Mouse (Mus musculus) forebrain, embryonic 16.5 days (tissue): ENCODE measurements around the gene Nelfe. TPM values are rescaled to one million over a fixed set of nuclear protein-coding genes. Genes with fewer than 3 reads are reported as not detected.

Source experiments
- ATAC-seq: fragments of 200-750 bp; cut with Nextera tagmentation; 2 replicates; pipeline ENCODE4 v1.8.0; 2017; ENCODE audit warnings: mild to moderate bottlenecking, moderate library complexity
- H3K27ac ChIP-seq: fragments of 300-500 bp; sonication (generic); 2 replicates; pipeline ENCODE4 v1.5.1; 2014; ENCODE audit warnings: low read length, control low read depth
- H3K27me3 ChIP-seq: fragments of 300-500 bp; sonication (generic); replicated peaks from 2 replicates; pipeline ENCODE4 v1.6.1; 2014; ENCODE audit warnings: low read length; ENCODE audit not compliant: control insufficient read depth, insufficient read depth
- H3K36me3 ChIP-seq: fragments of 300-500 bp; sonication (generic); 2 replicates; pipeline ENCODE4 v1.6.1; 2014; ENCODE audit not compliant: control insufficient read depth, insufficient read depth
- H3K4me1 ChIP-seq: fragments of 300-500 bp; sonication (generic); replicated peaks from 2 replicates; pipeline ENCODE4 v1.6.1; 2014; ENCODE audit warnings: low read length; ENCODE audit not compliant: control insufficient read depth, insufficient read depth
- H3K4me2 ChIP-seq: fragments of 300-500 bp; sonication (generic); 2 replicates; pipeline ENCODE4 v1.6.1; 2014; ENCODE audit warnings: mild to moderate bottlenecking, low read length, control low read depth
- H3K4me3 ChIP-seq: fragments of 300-500 bp; sonication (generic); replicated peaks from 2 replicates; pipeline ENCODE4 v1.5.1; 2014; ENCODE audit warnings: mild to moderate bottlenecking, low read length, control low read depth
- H3K9ac ChIP-seq: fragments of 300-500 bp; sonication (generic); replicated peaks from 2 replicates; pipeline ENCODE4 v1.6.1; 2014; ENCODE audit warnings: low read depth, low read length, control low read depth
- H3K9me3 ChIP-seq: fragments of 300-500 bp; sonication (generic); 2 replicates; pipeline ENCODE4 v1.6.1; 2016; ENCODE audit warnings: low read length; ENCODE audit not compliant: control insufficient read depth
- WGBS: fragments of 180-500 bp; shearing (Covaris S2); extraction: QIAGEN DNeasy Blood & Tissue Kit; methylation state at CpG from one replicate; pipeline ENCODE4 v1.1.7; 2014; 5-methylcytosine and 5-hydroxymethylcytosine counted together
- polyA plus RNA-seq: library from polyadenylated mRNA; unstranded; fragments of >200 nt; fragmentation: Nextera tagmentation; extraction: Ambion mirVana; gene quantifications from 2 replicates; pipeline ENCODE4 v1.2.1, GENCODE M21; 2015

The Nelfe gene
- polyA plus RNA-seq, 1 experiment from 2014 or later: 97.7 TPM

DNA sequence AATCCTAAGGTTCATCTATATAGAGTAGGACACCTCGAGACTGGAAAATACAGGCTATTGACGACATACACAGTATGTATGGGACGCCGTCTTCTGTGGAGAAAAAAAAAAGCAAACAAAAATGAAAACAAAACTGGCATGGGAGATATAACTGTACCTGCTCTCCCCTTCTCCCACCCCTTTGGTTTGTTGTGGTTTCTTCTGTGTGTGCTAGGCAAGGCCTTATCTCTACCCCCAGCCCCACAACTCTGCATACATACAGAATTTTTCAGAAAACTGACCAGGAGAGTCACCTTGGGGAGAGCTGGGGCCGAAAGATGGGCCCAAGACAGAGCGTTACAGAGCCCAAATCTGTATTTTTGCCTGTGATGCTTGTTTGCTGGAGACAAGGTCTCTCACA, 34.5 kb downstream of the Nelfe start:
- Histone ChIP-seq H3K4me3 (no peak overlapping the region), H3K4me1 (no peaks in the 10 kb centered on the region), H3K9me3 (no peaks in the 10 kb centered on the region), H3K4me2 (no peak overlapping the region), H3K27me3 (0 out of 2 replicates have a peak, but pooled peaks cover 3% of the 10 kb centered on the region), H3K9ac (no peak overlapping the region), H3K27ac (no peak overlapping the region), H3K36me3 (no peaks in the 10 kb centered on the region)
- 87% methylated on average over 6 of the region's 6 CpGs for WGBS
- no peak for ATAC-seq

DNA sequence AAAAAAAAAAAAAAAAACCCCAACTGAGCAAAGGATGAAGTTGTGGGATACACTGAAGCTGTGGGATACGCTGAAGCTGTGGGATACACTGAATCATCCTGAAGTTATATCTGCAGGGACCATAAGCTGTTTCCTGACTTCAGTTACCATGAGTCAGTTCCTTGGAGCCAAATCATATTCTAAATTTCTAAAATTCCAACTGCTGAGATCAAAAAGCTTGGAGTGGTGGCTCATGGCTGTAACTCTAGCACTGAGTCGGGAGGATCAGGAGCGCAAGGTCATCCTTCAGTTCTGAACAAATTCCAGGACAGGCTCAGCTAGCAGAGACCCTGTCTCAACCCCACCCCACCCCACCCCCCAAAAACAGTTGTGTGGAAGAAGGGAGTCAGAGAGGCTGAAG, 35.4 kb downstream of the Nelfe start:
- 83% methylated on average over 3 of the region's 3 CpGs for WGBS
- ATAC-seq: no peak

DNA sequence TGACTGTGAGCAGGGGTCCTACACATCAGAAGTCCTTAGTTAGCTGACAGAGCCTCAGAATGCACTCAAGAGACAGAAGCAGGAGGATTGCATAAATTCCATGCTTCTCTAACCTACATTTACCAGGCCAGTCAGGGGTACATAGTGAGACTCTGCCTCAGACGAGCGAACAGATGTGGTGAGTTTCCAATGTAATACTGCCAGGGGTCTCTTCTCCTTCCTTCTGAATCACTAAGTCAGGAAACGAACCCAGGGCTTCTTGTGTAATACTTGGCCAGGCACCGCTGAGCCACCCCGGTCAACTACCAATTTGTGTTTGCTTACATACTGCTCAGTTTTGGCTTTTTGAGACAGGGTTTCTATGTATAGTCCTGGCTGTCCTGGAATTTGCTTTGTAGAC, 37.8 kb downstream of the Nelfe start:
- Histone ChIP-seq H3K27ac (no peak overlapping the region), H3K9ac (no peak overlapping the region), H3K4me3 (no peak overlapping the region), H3K4me2 (no peak overlapping the region), H3K9me3 (no peaks in the 10 kb centered on the region), H3K27me3 (0 out of 2 replicates have a peak, but pooled peaks cover 3% of the 10 kb centered on the region), H3K4me1 (no peaks in the 10 kb centered on the region), H3K36me3 (no peaks in the 10 kb centered on the region)
- 85% methylated on average over 5 of the region's 5 CpGs for WGBS
- no peak for ATAC-seq

More for the DNA sequence above, 35.4 kb downstream of the Nelfe start:
- Histone ChIP-seq H3K4me1 (no peaks in the 10 kb centered on the region), H3K36me3 (no peaks in the 10 kb centered on the region), H3K9me3 (no peaks in the 10 kb centered on the region), H3K4me3 (no peak overlapping the region), H3K27me3 (0 out of 2 replicates have a peak, but pooled peaks cover 3% of the 10 kb centered on the region), H3K27ac (no peak overlapping the region), H3K4me2 (no peak overlapping the region), H3K9ac (no peak overlapping the region)

DNA sequence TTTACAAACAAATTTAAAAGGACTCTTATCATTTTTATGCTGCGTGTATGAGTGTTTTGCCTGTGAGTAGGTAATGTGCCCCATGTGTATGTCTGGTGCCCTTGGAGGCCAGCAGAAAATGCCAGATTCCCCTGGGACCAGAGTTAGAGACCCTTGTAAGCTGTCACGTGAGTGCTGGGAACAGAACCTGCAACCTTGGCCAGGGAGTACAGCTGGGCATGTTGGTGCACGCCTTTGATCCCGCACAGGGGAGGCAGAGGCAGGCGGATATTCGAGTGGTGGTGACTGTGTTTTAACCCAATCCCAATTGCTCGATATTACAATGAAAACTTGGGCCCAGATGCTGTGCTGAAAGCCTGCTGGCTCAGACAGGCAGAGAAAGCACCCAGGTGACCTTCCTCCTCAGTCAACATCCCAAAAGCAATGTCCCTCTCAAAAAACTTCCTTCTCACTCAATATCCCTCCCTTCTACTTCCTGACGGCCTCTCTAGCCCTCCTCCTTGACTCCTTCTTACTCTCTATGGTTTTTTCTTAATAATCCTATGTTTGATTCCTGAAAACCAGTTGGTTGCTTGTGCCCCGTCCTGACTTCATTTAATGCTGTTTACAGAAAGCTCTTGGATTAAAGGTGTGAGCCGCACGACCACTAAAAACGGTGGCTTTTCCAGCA, 40.0 kb downstream of the Nelfe start:
- Histone ChIP-seq H3K9me3 (no peaks in the 10 kb centered on the region), H3K4me3 (no peak overlapping the region), H3K9ac (no peak overlapping the region), H3K27me3 (no peaks in the 10 kb centered on the region), H3K4me2 (no peak overlapping the region), H3K27ac (no peak overlapping the region), H3K4me1 (peaks cover 7% of the 10 kb centered on the region), H3K36me3 (no peaks in the 10 kb centered on the region)
- 89% methylated on average over 12 of the region's 12 CpGs for WGBS
- ATAC-seq: no peak

DNA sequence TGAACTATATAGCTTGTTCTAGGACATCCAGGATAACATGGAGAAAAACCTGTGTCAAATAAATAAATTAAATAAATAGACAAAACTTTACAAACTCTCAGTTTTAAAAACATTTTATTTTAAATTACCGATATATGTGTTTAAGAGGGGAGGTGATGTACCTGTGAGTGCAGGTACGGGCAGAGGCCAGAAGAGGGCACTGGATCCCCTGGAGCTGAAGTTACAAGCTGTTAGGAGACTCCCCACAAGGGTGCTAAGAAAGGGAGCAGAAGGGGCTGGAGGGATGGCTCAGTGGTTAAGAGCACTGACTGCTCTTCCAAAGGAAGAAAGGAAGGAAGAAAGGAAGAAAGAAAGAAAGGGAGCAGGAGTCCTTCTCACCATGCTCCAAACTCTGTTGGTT, 41.2 kb downstream of the Nelfe start:
- Histone ChIP-seq H3K4me1 (peaks cover 18% of the 10 kb centered on the region), H3K4me3 (no peak overlapping the region), H3K27ac (no peak overlapping the region), H3K27me3 (no peaks in the 10 kb centered on the region), H3K36me3 (peaks cover 3% of the 10 kb centered on the region), H3K9ac (no peak overlapping the region), H3K4me2 (no peak overlapping the region), H3K9me3 (no peaks in the 10 kb centered on the region)
- 93% methylated on average over 2 of the region's 2 CpGs for WGBS
- no peak for ATAC-seq

DNA sequence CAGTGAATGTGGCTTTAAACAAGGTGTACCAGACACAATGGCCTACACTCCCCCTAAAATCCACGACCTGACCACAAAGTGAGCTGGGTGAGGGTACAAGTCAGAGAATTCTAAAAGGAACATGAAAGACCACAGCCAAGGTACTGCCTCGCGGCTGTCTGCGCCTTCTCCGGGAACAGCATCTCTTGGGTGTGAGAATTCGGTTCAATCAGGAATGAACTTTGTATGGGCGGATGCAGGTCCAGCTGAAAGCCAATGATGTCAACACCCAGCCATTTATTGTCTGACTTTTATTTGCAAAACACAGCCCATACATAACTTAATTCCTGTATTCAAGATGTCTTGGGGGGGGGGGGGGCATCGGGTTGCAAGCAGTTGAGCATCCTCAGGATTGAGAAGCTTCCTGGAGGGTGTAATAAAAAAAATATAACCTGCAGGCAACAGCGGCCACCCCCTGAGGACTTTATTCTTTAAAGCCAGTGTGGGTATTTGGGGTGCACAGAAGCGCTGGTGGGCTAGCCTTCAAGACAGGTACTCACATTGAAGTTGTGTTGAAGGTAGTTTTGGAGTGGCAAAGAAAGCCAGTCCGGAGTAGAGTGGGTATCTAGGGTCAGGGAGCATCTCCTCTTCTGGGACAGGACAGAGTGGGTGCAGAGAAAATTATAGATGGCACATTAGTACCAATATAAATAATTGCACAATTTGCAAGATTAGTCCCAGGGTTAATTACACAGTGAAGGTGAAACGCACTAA, 43.1 kb downstream of the Nelfe start:
- Histone ChIP-seq H3K4me2 (peak overlapping the region; percentile 56), H3K4me1 (peaks cover 34% of the 10 kb centered on the region), H3K36me3 (peaks cover 5% of the 10 kb centered on the region), H3K27me3 (no peaks in the 10 kb centered on the region), H3K27ac (peak overlapping the region; percentile 75), H3K4me3 (peak overlapping the region; percentile 55), H3K9ac (peak overlapping the region; percentile 93), H3K9me3 (no peaks in the 10 kb centered on the region)
- no peak for ATAC-seq
- WGBS: 70% methylated on average over 12 of the region's 12 CpGs

DNA sequence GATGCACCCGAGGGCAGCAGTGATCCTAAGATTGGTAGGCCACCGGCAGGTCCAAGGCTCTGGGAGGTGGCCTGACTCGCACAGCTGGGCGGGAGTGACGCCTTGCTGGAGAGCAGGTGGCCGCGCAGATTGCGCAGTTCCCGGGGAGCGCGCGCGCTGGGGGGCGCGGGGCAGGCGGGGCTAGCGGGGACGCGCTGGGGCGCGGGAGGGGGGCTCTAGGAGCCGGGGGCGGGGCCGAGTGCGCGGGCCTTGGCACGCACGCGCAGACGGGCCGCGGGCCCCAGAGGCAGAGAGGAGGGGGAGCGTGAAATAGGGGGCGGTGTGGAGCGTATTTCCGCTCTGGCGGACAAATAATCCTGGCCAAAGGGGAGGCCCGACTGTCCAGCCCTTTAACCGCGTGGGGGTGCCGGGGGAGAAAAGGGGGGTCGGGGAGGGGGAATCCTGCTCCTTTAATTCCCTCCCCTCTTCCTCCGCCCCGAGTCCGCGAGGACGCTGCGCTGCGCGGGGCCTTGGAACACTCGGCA, 43.9 kb downstream of the Nelfe start:
- H3K4me1 ChIP-seq: peaks cover 34% of the 10 kb centered on the region
- no peaks in the 10 kb centered on the region for H3K9me3 ChIP-seq
- H3K4me3 ChIP-seq: peak overlapping the region; percentile 55
- H3K9ac ChIP-seq: peak overlapping the region; percentile 93
- peaks cover 5% of the 10 kb centered on the region for H3K36me3 ChIP-seq
- H3K27ac ChIP-seq: peak overlapping the region; percentile 92
- ATAC-seq: peak; percentile 84
- H3K4me2 ChIP-seq: peak overlapping the region; percentile 69
- WGBS: under 1% methylated on average over 31 of the region's 51 CpGs
- H3K27me3 ChIP-seq: no peaks in the 10 kb centered on the region

DNA sequence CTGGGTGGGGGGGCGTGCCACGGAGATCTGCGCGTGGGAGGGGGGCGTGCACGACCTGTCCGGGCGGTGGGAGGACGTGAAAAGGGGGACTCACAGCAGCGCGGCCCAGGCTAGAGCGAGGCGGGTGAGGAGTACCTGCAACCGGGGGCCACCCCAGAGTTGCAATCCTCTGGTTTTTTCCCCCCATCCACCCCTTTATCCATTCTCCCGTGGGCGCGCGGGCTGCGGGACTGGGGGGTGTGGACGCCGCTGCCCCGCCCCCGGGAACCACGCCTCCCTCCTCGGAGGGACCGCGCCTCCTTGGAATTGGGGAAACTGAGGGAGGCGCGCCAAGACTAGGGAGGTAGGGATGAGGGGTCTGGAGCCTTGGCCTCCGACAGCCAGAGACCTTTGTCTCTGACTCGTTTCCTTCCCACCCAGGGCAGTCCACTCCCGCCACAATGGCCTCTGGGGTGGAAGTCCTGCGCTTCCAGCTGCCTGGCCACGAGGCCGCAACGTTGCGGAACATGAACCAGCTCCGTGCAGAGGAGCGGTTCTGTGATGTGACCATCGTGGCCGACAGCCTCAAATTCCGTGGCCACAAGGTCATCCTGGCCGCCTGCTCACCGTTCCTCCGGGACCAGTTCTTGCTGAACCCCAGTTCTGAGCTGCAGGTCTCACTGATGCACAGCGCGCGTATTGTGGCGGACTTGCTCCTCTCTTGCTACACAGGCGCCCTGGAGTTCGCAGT, 44.8 kb downstream of the Nelfe start:
- H3K36me3 ChIP-seq: peaks cover 5% of the 10 kb centered on the region
- WGBS: 5% methylated on average over 47 of the region's 51 CpGs
- H3K4me3 ChIP-seq: peak overlapping the region; percentile 55
- H3K27ac ChIP-seq: peak overlapping the region; percentile 92
- peak overlapping the region; percentile 69 for H3K4me2 ChIP-seq
- ATAC-seq: peak; percentile 29
- peaks cover 37% of the 10 kb centered on the region for H3K4me1 ChIP-seq
- peak overlapping the region; percentile 93 for H3K9ac ChIP-seq
- H3K27me3 ChIP-seq: no peaks in the 10 kb centered on the region
- H3K9me3 ChIP-seq: no peaks in the 10 kb centered on the region

DNA sequence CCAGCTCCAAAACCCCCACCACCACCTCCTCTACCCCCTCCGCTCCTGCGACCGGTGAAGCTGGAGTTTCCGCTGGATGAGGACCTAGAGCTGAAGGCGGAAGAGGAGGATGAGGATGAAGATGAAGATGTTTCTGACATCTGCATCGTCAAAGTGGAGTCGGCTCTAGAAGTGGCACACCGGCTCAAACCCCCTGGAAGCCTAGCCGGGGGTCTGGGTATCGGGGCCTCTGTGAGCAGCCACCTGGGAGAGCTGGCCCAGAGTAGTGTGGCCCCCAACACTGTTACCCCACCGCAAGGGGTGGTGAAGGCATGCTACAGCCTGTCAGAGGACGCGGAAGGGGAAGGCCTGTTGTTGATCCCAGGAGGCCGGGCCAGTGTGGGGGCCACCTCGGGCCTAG, 45.5 kb downstream of the Nelfe start:
- Histone ChIP-seq H3K27me3 (no peaks in the 10 kb centered on the region), H3K4me3 (peak overlapping the region; percentile 55), H3K4me2 (peak overlapping the region; percentile 69), H3K9ac (peak overlapping the region; percentile 93), H3K27ac (peak overlapping the region; percentile 92), H3K9me3 (no peaks in the 10 kb centered on the region), H3K36me3 (peaks cover 5% of the 10 kb centered on the region), H3K4me1 (peaks cover 44% of the 10 kb centered on the region)
- WGBS: 86% methylated on average over 15 of the region's 15 CpGs
- no peak for ATAC-seq
